Mouse (Mus musculus): Measurements from ENCODE around the gene Klhdc9. TPM values are rescaled to one million over a fixed set of nuclear protein-coding genes. Genes with fewer than 3 reads are reported as not detected.
A peak's percentile ranks its signal among the peaks of the same experiment; 100 is the strongest.
"Not testable (repeated sequence)": the region's sequence is repeated elsewhere in the genome, so short reads cannot be mapped to it uniquely, and the experiment has no call there.

Klhdc9 gene
- polyA plus RNA-seq, 1 experiment: 0.16 TPM

- Histone ChIP-seq H3K4me1 (ENCODE audit: control insufficient read depth, insufficient read depth, insufficient read length, low read length) (peaks cover 11% of the 10 kb centered on the region), H3K27me3 (ENCODE audit: control insufficient read depth, insufficient read depth, low read length) (no peaks in the 10 kb centered on the region), H3K27ac (ENCODE audit: insufficient read depth, low read depth, low read length) (peak overlapping the region; percentile 8; the same call in 1 of the 2 replicates), H3K4me3 (ENCODE audit: low read depth, low read length) (no peak overlapping the region), H3K36me3 (ENCODE audit: control insufficient read depth, insufficient read depth, low read length) (peaks cover 32% of the 10 kb centered on the region)
- TF ChIP-seq CTCF (IDR thresholded peaks at IDR 0.05; ENCODE audit: extremely low read depth, insufficient read length, insufficient replicate concordance, low read depth, low read length): no peak
- no peak for TF ChIP-seq POLR2A (IDR thresholded peaks at IDR 0.05; ENCODE audit: low read depth, low read length)
- 58% methylated on average over 9 of the region's 9 CpGs for WGBS
These were observed 16.5 kb downstream of the Klhdc9 start for GRCm38 (mm10) chr1:171343922-171344677.

- Histone ChIP-seq H3K36me3 (ENCODE audit: control insufficient read depth, insufficient read depth, low read length) (peaks cover 45% of the 10 kb centered on the region), H3K4me1 (ENCODE audit: control insufficient read depth, insufficient read depth, insufficient read length, low read length) (peaks cover 11% of the 10 kb centered on the region), H3K27ac (ENCODE audit: insufficient read depth, low read depth, low read length) (no peak overlapping the region), H3K4me3 (ENCODE audit: low read depth, low read length) (no peak overlapping the region), H3K27me3 (ENCODE audit: control insufficient read depth, insufficient read depth, low read length) (no peaks in the 10 kb centered on the region)
- TF ChIP-seq CTCF (IDR thresholded peaks at IDR 0.05; ENCODE audit: extremely low read depth, insufficient read length, insufficient replicate concordance, low read depth, low read length): no peak
- no peak for TF ChIP-seq POLR2A (IDR thresholded peaks at IDR 0.05; ENCODE audit: low read depth, low read length)
- WGBS: 70% methylated on average over 16 of the region's 16 CpGs
These were observed 18.1 kb downstream of the Klhdc9 start for GRCm38 (mm10) chr1:171342262-171343207.

GRCm38 (mm10) chr1:171330216-171330560, 30.4 kb downstream of the Klhdc9 start:
- Histone ChIP-seq H3K4me3 (ENCODE audit: low read depth, low read length) (peak overlapping the region; percentile 92), H3K4me1 (ENCODE audit: control insufficient read depth, insufficient read depth, insufficient read length, low read length) (peaks cover 9% of the 10 kb centered on the region; the same call in 1 of the 2 replicates), H3K27ac (ENCODE audit: insufficient read depth, low read depth, low read length) (peak overlapping the region; percentile 61; the same call in 1 of the 2 replicates), H3K27me3 (ENCODE audit: control insufficient read depth, insufficient read depth, low read length) (no peaks in the 10 kb centered on the region), H3K36me3 (ENCODE audit: control insufficient read depth, insufficient read depth, low read length) (no peaks in the 10 kb centered on the region; the same call in 1 of the 2 replicates)
- TF ChIP-seq POLR2A (IDR thresholded peaks at IDR 0.05; ENCODE audit: low read depth, low read length) (no peak), CTCF (IDR thresholded peaks at IDR 0.05; ENCODE audit: extremely low read depth, insufficient read length, insufficient replicate concordance, low read depth, low read length) (no peak)
- 2% methylated on average over 4 of the region's 4 CpGs for WGBS

GRCm38 (mm10) chr1:171329433-171330215, 31.0 kb downstream of the Klhdc9 start:
- Histone ChIP-seq H3K36me3 (ENCODE audit: control insufficient read depth, insufficient read depth, low read length) (no peaks in the 10 kb centered on the region; the same call in 1 of the 2 replicates), H3K4me3 (ENCODE audit: low read depth, low read length) (peak overlapping the region; percentile 92), H3K4me1 (ENCODE audit: control insufficient read depth, insufficient read depth, insufficient read length, low read length) (peaks cover 9% of the 10 kb centered on the region; the same call in 1 of the 2 replicates), H3K27ac (ENCODE audit: insufficient read depth, low read depth, low read length) (peak overlapping the region; percentile 61; the same call in 1 of the 2 replicates), H3K27me3 (ENCODE audit: control insufficient read depth, insufficient read depth, low read length) (no peaks in the 10 kb centered on the region)
- WGBS: 1% methylated on average over 59 of the region's 61 CpGs
- TF ChIP-seq POLR2A (IDR thresholded peaks at IDR 0.05; ENCODE audit: low read depth, low read length) (no peak), CTCF (IDR thresholded peaks at IDR 0.05; ENCODE audit: extremely low read depth, insufficient read length, insufficient replicate concordance, low read depth, low read length) (no peak)

GRCm38 (mm10) chr1:171328839-171329432, 31.7 kb downstream of the Klhdc9 start, which contains the start of gene Dedd:
TSS of gene Dedd (plus strand) at chr1:171329145.
- H3K36me3 ChIP-seq (ENCODE audit: control insufficient read depth, insufficient read depth, low read length): no peaks in the 10 kb centered on the region
- H3K4me3 ChIP-seq (ENCODE audit: low read depth, low read length): peak within 1 kb of the TSS; percentile 92
- WGBS: under 1% methylated on average over 48 of the region's 48 CpGs
- H3K27me3 ChIP-seq (ENCODE audit: control insufficient read depth, insufficient read depth, low read length): no peaks in the 10 kb centered on the region
- peak within 1 kb of the TSS; percentile 99 for H3K27ac ChIP-seq (ENCODE audit: insufficient read depth, low read depth, low read length)
- peaks cover 9% of the 10 kb centered on the region; the same call in 1 of the 2 replicates for H3K4me1 ChIP-seq (ENCODE audit: control insufficient read depth, insufficient read depth, insufficient read length, low read length)
- TF ChIP-seq CTCF (IDR thresholded peaks at IDR 0.05; ENCODE audit: extremely low read depth, insufficient read length, insufficient replicate concordance, low read depth, low read length) (no peak), POLR2A (IDR thresholded peaks at IDR 0.05; ENCODE audit: low read depth, low read length) (peak; percentile 23)

- no peaks in the 10 kb centered on the region for H3K36me3 ChIP-seq (ENCODE audit: control insufficient read depth, insufficient read depth, low read length)
- TF ChIP-seq CTCF (IDR thresholded peaks at IDR 0.05; ENCODE audit: extremely low read depth, insufficient read length, insufficient replicate concordance, low read depth, low read length) (no peak), POLR2A (IDR thresholded peaks at IDR 0.05; ENCODE audit: low read depth, low read length) (no peak)
- WGBS: 15% methylated on average over 9 of the region's 9 CpGs
- peak overlapping the region; percentile 99 for H3K27ac ChIP-seq (ENCODE audit: insufficient read depth, low read depth, low read length)
- H3K4me1 ChIP-seq (ENCODE audit: control insufficient read depth, insufficient read depth, insufficient read length, low read length): peaks cover 9% of the 10 kb centered on the region; the same call in 1 of the 2 replicates
- H3K27me3 ChIP-seq (ENCODE audit: control insufficient read depth, insufficient read depth, low read length): no peaks in the 10 kb centered on the region
- H3K4me3 ChIP-seq (ENCODE audit: low read depth, low read length): peak overlapping the region; percentile 92
These were observed 32.4 kb downstream of the Klhdc9 start for GRCm38 (mm10) chr1:171328244-171328643.

GRCm38 (mm10) chr1:171326588-171326987, 34.0 kb downstream of the Klhdc9 start:
- peaks cover 13% of the 10 kb centered on the region; the same call in 1 of the 2 replicates for H3K4me1 ChIP-seq (ENCODE audit: control insufficient read depth, insufficient read depth, insufficient read length, low read length)
- H3K27me3 ChIP-seq (ENCODE audit: control insufficient read depth, insufficient read depth, low read length); H3K36me3 ChIP-seq (ENCODE audit: control insufficient read depth, insufficient read depth, low read length); H3K4me3 ChIP-seq (ENCODE audit: low read depth, low read length); H3K27ac ChIP-seq (ENCODE audit: insufficient read depth, low read depth, low read length): not testable (repeated sequence)
- 65% methylated on average over 4 of the region's 4 CpGs for WGBS

Measured in small intestine, adult 2 months (tissue).